Mouse (Mus musculus): ENCODE measurements around the gene Slc24a1.
"Not testable (repeated sequence)": the region's sequence is repeated elsewhere in the genome, so short reads cannot be mapped to it uniquely, and the experiment has no call there.

- not testable (repeated sequence) for TF ChIP-seq POLR2A (IDR thresholded peaks at IDR 0.05; ENCODE audit: control insufficient read depth, low read depth, low read length); CTCF (IDR thresholded peaks at IDR 0.05; ENCODE audit: control insufficient read depth, insufficient read depth, insufficient replicate concordance, low read depth, low read length)
Observed at GRCm38 (mm10) chr9:64995464-64995863, 44.1 kb upstream of the Slc24a1 start.
